In genomic region chr14:18280375-18280774, GRCm38 (mm10) we compare ENCODE assay signal across 20 mouse cellular contexts. TPM values are rescaled to one million over a fixed set of nuclear protein-coding genes. Genes with fewer than 3 reads are reported as not detected.
A peak's percentile ranks its signal among the peaks of the same experiment; 100 is the strongest.
DNase-seq lines count a peak whose midpoint lies in the region; ATAC-seq and TF ChIP-seq lines count a peak whose summit lies in the region.
"Had no signal": no experiment of that assay in that cellular context is flagged by ENCODE, and none has a peak within 500 bp of the region (broad histone marks: within the 10 kb centered on the region; RNA-seq: fewer than 3 reads in every experiment).

No protein-coding gene starts in this region.

- peak; percentile 10 for DNase-seq in adrenal gland, adult 2 months
- no peak for DNase-seq in adrenal gland, postnatal 4 days (ENCODE audit: low spot score in 2 of 2)
- no peak for DNase-seq in neural tube, embryonic 10.5 days (ENCODE audit: extremely low spot score, low spot score)
- peak; percentile 25 for DNase-seq in 3T3-L1 (ENCODE audit: low read depth, low spot score)
- peak; percentile 53 for DNase-seq in brain, adult 2 months (ENCODE audit: low read depth, low spot score)
- DNase-seq in liver, postnatal 0 days, result no peak
- DNase-seq: adrenal gland, postnatal 14 days; cerebellum, adult 11-12 months; cerebellum, adult 9-10 months; cerebellum, postnatal 25 days; gastrocnemius, postnatal 25 days; heart, postnatal 10 days; heart, postnatal 4 days; kidney, adult 11 months had no signal

- TF ChIP-seq EP300 in liver, postnatal 0 days (IDR thresholded peaks at IDR 0.05; ENCODE audit: low read depth), result no peak

- H3K9ac ChIP-seq in neural tube, embryonic 13.5 days, result no peak overlapping the region
- no peak overlapping the region for H3K9ac ChIP-seq in liver, postnatal 0 days (replicated peaks)
- H3K9ac ChIP-seq: embryonic facial prominence, embryonic 12.5 days; forebrain, embryonic 15.5 days; hindbrain, embryonic 13.5 days had no signal

- H3K4me2 ChIP-seq in neural tube, embryonic 13.5 days, result no peak overlapping the region
- H3K4me2 ChIP-seq in liver, postnatal 0 days (ENCODE audit: low read depth, low read length), result no peak overlapping the region
- H3K4me2 ChIP-seq: embryonic facial prominence, embryonic 12.5 days; forebrain, embryonic 15.5 days; hindbrain, embryonic 13.5 days had no signal

- H3K27ac ChIP-seq in neural tube, embryonic 13.5 days (replicated peaks), result no peak overlapping the region
- no peak overlapping the region for H3K27ac ChIP-seq in liver, postnatal 0 days (ENCODE audit: low read depth)
- H3K27ac ChIP-seq: embryonic facial prominence, embryonic 12.5 days; forebrain, embryonic 15.5 days; hindbrain, embryonic 13.5 days; hindbrain, postnatal 0 days had no signal

- TF ChIP-seq CTCF in liver, postnatal 0 days (IDR thresholded peaks at IDR 0.05; ENCODE audit: low read depth), result no peak

- H3K4me1 ChIP-seq in neural tube, embryonic 13.5 days (replicated peaks), result no peaks in the 10 kb centered on the region
- H3K4me1 ChIP-seq in liver, postnatal 0 days (ENCODE audit: insufficient read depth), result no peaks in the 10 kb centered on the region
- H3K4me1 ChIP-seq: embryonic facial prominence, embryonic 12.5 days; forebrain, embryonic 15.5 days had no signal

- peaks cover 59% of the 10 kb centered on the region for H3K36me3 ChIP-seq in neural tube, embryonic 13.5 days
- H3K36me3 ChIP-seq in liver, postnatal 0 days (replicated peaks; ENCODE audit: insufficient read depth, low read length), result peaks cover 21% of the 10 kb centered on the region

- no peaks in the 10 kb centered on the region for H3K9me3 ChIP-seq in neural tube, embryonic 13.5 days
- H3K9me3 ChIP-seq in liver, postnatal 0 days (ENCODE audit: low read length), result no peaks in the 10 kb centered on the region
- H3K9me3 ChIP-seq: embryonic facial prominence, embryonic 12.5 days; forebrain, embryonic 15.5 days; hindbrain, embryonic 13.5 days had no signal

- no peak overlapping the region for H3K4me3 ChIP-seq in neural tube, embryonic 13.5 days
- H3K4me3 ChIP-seq in liver, postnatal 0 days (ENCODE audit: low read depth, low read length), result no peak overlapping the region
- H3K4me3 ChIP-seq: embryonic facial prominence, embryonic 12.5 days; forebrain, embryonic 15.5 days; hindbrain, embryonic 13.5 days had no signal

- no peaks in the 10 kb centered on the region for H3K27me3 ChIP-seq in neural tube, embryonic 13.5 days
- no peaks in the 10 kb centered on the region for H3K27me3 ChIP-seq in liver, postnatal 0 days (ENCODE audit: insufficient read depth, low read length)
- H3K27me3 ChIP-seq: CH12.LX; embryonic facial prominence, embryonic 12.5 days; forebrain, embryonic 15.5 days; hindbrain, embryonic 13.5 days had no signal

- peak; percentile 49; the same call in 1 of the 2 replicates for ATAC-seq in neural tube, embryonic 13.5 days (ENCODE audit: low read depth)
- no peak for ATAC-seq in liver, postnatal 0 days
- ATAC-seq: forebrain, embryonic 15.5 days; hindbrain, postnatal 0 days had no signal

- WGBS in neural tube, embryonic 13.5 days, result 84% methylated on average over 5 of the region's 5 CpGs
- 84% methylated on average over 5 of the region's 5 CpGs for WGBS in liver, postnatal 0 days (ENCODE audit: insufficient replicate concordance)

RNA-seq across cellular contexts. Expression of gene Rpl15, which starts 9.2 kb away (rescaled TPM):
- 100 to 1,000 TPM; 734 to 830 TPM for total RNA-seq in adrenal gland, adult 2 months (2021)
- 76.9 and 101 TPM in 2 replicates for polyA plus RNA-seq in adrenal gland, adult 2 months (2012; rRNA removed)
- 1,000 to 10,000 TPM; 1,128 to 1,174 TPM for total RNA-seq in adrenal gland, postnatal 4 days (2021)
- 273 and 319 TPM in 2 replicates for polyA plus RNA-seq in neural tube, embryonic 13.5 days (2015; fragmentation: Nextera tagmentation; extraction: Ambion mirVana)
- polyA plus RNA-seq in liver, postnatal 0 days (2015; fragmentation: Nextera tagmentation; extraction: Ambion mirVana), result 224 and 240 TPM in 2 replicates

RNA-seq across cellular contexts. Expression of gene Nkiras1, which starts 9.4 kb away (rescaled TPM):
- total RNA-seq in adrenal gland, adult 2 months (2021), result 10 to 100 TPM; 24.7 to 26.7 TPM
- polyA plus RNA-seq in adrenal gland, adult 2 months (2012; rRNA removed), result 0.79 and 0.90 TPM in 2 replicates
- 10 to 100 TPM; 15.8 to 17.7 TPM for total RNA-seq in adrenal gland, postnatal 4 days (2021)
- polyA plus RNA-seq in neural tube, embryonic 13.5 days (2015; fragmentation: Nextera tagmentation; extraction: Ambion mirVana), result 47.9 and 53.3 TPM in 2 replicates
- polyA plus RNA-seq in liver, postnatal 0 days (2015; fragmentation: Nextera tagmentation; extraction: Ambion mirVana), result 19.1 and 20.1 TPM in 2 replicates

RNA-seq across cellular contexts. Expression of gene Nr1d2, which starts 41.4 kb away (rescaled TPM):
- total RNA-seq in adrenal gland, adult 2 months (2021), result 10 to 100 TPM; 37.0 to 82.4 TPM
- 65.7 and 78.2 TPM in 2 replicates for polyA plus RNA-seq in adrenal gland, adult 2 months (2012; rRNA removed)
- total RNA-seq in adrenal gland, postnatal 4 days (2021), result 10 to 100 TPM; 60.9 to 66.4 TPM
- polyA plus RNA-seq in neural tube, embryonic 13.5 days (2015; fragmentation: Nextera tagmentation; extraction: Ambion mirVana), result 3.9 and 4.5 TPM in 2 replicates
- 6.2 and 6.5 TPM in 2 replicates for polyA plus RNA-seq in liver, postnatal 0 days (2015; fragmentation: Nextera tagmentation; extraction: Ambion mirVana)

RNA-seq across cellular contexts. Expression of gene Ube2e1, which starts 51.3 kb away (rescaled TPM):
- 100 to 1,000 TPM in 1 of 2 experiments, 10 to 100 TPM in 1; 80.1 to 104 TPM for total RNA-seq in adrenal gland, adult 2 months (2021)
- 6.8 and 7.8 TPM in 2 replicates for polyA plus RNA-seq in adrenal gland, adult 2 months (2012; rRNA removed)
- total RNA-seq in adrenal gland, postnatal 4 days (2021), result 10 to 100 TPM; 79.1 to 80.1 TPM
- 220 and 225 TPM in 2 replicates for polyA plus RNA-seq in neural tube, embryonic 13.5 days (2015; fragmentation: Nextera tagmentation; extraction: Ambion mirVana)
- polyA plus RNA-seq in liver, postnatal 0 days (2015; fragmentation: Nextera tagmentation; extraction: Ambion mirVana), result 40.8 and 43.5 TPM in 2 replicates

Comparison
In these comparisons a context has a peak if more than half of its experiments do, and no peak if none do; other contexts are left out.
1. DNase-seq: peak in adrenal gland, adult 2 months (single experiment), 3T3-L1 (single experiment) and brain, adult 2 months (single experiment); none in adrenal gland, postnatal 4 days (0 of 2), neural tube, embryonic 10.5 days (single experiment) and liver, postnatal 0 days (single experiment).
2. RNA of gene Nkiras1, which starts 9.4 kb away (polyA plus RNA-seq): 47.9 to 53.3 TPM in neural tube, embryonic 13.5 days and 19.1 to 20.1 TPM in liver, postnatal 0 days; 0.79 to 0.90 TPM in adrenal gland, adult 2 months; every median in the first group is over 10 times any median in the second.